Mouse (Mus musculus) layer of hippocampus, adult 9-10 months (tissue): ENCODE measurements around the gene Gm4631.
"Not testable (repeated sequence)": the region's sequence is repeated elsewhere in the genome, so short reads cannot be mapped to it uniquely, and the experiment has no call there.

Experiments
- DNase-seq: peaks from one replicate; pipeline ENCODE4 v3.0.0; 2022; ENCODE audit warnings: low spot score

Gene Gm4631

GRCm38 (mm10) chr2:175338097-175338496 lies at the start of gene Gm4631:
Gene Gm4631 (minus strand): TSS chr2:175338197.
- DNase-seq: not testable (repeated sequence)

GRCm38 (mm10) chr2:175372136-175372535 lies 34.1 kb upstream of the Gm4631 start, which contains the start of gene Zfp968:
Gene Zfp968 (plus strand): TSS chr2:175372436.
- DNase-seq: not testable (repeated sequence)

- DNase-seq: not testable (repeated sequence)
These were observed 63.2 kb downstream of the Gm4631 start, which contains the start of gene Gm14440 for GRCm38 (mm10) chr2:175274825-175275224. Gene Gm14440 (plus strand): TSS chr2:175275125.
